Mouse (Mus musculus) heart, adult 18-20 months (tissue): ENCODE results near the gene Gtse1. TPM values are rescaled to one million over a fixed set of nuclear protein-coding genes. Genes with fewer than 3 reads are reported as not detected.

Experiments used
- DNase-seq, 2 experiments: peaks; one replicate each; pipeline ENCODE4 v3.0.0; 2021 to 2022; ENCODE audit warnings: mixed read lengths in 1 of 2
- total RNA-seq, 2 experiments: library from RNA; stranded (reverse); gene quantifications; 2 replicates each; pipeline ENCODE4 v1.2.3; 2021

Gene Gtse1
- total RNA-seq, 2 experiments from 2014 or later, result 0.54 to 0.60 TPM

DNA sequence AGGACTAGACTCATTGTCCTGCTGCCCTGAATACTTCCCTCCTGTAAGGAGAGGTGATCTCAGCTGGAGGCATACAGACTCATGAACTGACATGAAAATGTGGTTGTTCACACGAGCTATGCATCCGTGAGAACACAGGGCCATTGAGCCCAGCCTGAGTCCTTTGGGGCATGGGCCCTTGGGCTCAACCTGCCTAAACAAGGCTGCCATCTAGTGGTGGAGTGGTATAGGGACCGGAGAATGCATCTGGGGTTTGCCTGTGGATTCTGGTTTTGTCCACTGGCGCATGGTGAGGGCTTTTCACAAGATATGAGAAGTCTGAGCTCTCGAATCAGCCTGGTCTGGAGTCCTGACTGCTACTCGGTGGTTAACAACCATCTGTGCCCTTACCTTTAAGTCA lies 8.2 kb downstream of the Gtse1 start:
- peak; percentile 70 to 86 for DNase-seq

DNA sequence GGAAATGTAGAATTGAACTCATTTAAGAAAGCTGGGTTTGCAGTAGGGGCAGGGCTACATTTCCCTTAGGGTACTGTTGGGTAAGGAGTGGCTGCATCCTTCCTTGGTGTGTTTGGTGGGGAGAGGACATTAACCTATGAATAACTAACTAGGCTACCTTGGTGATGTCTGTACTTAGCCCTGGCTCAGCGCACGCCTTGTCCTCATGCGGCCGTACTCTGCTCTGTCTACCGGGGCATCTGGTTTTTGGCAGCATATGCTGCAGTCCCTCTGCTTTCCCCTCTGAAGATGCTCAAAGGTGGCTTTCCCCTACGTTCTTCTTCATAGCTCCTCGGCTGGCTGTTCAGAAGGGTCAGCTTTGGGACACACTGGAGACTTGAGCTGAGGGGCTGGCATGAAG lies 17.8 kb downstream of the Gtse1 start:
- no peak for DNase-seq

DNA sequence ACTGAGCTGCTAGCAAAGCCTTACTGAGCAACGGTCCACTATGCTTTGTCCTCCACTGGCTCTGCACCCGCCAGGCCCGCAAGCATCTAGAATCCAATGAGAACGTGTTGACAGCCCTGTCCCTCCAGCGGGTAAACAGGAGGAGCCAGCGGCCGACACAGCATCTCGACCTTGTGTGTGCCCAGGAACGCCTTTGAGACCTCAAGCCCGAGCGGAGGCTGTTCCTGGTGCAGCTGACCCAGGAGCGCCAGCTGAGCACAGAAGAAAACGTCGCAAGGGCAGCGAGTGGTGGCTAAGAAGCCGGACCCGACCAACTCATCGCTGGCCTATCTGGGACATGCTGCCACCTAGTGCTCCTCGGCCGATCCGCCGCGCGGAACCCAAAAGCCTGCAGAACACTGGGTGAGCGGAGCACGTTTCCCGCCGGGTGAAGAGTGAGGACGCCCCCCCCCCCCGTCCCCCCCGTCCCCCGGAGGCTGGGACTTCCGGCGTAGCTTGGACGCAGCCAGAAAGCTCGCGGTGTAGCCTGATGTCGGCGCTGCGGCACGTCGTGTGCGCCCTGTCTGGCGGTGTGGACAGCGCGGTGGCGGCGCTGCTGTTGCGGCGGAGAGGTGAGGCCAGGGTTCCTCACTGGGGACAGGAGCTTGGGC lies 19.4 kb downstream of the Gtse1 start, which contains the start of gene Trmu:
Gene Trmu, plus strand, starts transcription at position 465 of the 650 bp plus-strand sequence.
- DNase-seq, result peak; percentile 92 to 94

DNA sequence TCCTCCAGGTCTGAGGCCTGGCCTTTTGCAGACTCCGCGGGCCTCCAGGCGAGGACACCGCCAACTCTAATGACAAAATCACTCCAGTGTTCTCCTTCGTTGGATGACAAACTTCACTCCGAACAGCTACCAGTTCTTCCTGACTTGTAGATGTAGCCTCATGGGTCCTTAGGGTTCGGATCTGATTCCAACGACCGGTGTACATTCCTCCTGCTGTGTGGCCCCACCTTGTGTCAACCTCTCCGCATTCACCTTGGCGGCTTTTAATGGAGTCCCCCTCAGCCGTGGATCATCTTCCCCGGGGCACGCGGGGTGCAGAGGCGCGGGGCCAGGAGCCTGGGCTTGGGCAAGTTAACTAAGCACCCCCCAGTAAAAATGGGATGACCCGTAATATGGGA lies 20.0 kb downstream of the Gtse1 start:
- no peak for DNase-seq

DNA sequence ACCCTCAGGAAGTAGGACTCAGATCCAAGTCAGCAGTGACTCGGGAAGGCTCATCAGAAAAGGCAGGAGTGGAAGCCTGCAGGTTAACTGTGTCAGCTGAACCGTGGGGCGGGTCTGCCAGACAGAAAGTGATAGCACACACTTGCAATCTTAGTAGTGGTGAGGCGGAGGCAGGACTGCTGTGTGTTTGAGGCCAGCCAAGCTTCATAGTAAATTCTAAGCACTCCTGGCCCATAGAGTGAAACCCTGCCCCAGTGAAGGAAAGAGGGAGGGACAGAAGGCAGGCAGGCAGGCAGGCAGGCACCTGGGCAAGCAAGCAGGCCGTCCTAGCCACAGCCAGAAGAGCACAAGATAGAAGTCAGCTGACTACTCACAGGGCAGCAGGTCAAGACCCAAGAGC lies 26.1 kb downstream of the Gtse1 start:
- peak in 1 of 2 experiments; percentile 12 for DNase-seq

DNA sequence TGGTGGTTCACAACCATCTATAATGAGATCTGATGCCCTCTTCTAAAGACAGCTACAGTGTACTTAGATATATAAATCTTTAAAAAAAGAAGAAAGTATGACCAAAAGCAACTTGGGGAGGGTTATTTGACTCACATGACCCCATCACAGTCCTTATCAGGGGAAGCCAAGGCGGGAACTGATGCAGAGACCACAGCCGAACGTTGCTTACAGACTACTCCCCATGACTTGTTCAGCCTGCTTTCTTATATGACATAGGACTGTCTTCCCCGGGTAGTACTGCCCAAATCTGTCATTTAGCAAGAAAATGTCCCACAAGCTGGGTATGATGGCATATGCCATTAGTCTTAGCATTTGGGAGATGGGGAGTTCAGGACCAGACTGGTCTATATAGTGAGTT lies 29.7 kb downstream of the Gtse1 start:
- DNase-seq, result no peak

DNA sequence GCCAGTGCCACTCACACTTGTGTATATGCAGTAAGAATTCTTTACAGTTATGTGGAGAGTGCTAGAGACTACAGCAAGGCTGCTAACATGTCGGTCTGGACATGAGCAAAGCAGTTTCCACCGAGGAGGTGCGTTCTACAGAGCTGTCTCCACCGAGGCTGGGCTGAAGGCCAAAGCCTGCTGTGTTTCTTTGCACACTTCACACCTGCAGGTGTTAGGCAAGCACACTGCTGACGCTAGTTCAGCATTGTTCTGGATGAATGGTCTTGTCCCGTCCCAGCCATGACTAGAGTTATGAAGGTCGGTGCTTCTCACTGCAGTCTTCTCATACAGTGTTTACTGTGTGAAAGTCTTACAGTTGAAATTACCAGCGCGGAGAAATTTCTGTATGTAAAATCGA lies 32.4 kb downstream of the Gtse1 start:
- no peak for DNase-seq

DNA sequence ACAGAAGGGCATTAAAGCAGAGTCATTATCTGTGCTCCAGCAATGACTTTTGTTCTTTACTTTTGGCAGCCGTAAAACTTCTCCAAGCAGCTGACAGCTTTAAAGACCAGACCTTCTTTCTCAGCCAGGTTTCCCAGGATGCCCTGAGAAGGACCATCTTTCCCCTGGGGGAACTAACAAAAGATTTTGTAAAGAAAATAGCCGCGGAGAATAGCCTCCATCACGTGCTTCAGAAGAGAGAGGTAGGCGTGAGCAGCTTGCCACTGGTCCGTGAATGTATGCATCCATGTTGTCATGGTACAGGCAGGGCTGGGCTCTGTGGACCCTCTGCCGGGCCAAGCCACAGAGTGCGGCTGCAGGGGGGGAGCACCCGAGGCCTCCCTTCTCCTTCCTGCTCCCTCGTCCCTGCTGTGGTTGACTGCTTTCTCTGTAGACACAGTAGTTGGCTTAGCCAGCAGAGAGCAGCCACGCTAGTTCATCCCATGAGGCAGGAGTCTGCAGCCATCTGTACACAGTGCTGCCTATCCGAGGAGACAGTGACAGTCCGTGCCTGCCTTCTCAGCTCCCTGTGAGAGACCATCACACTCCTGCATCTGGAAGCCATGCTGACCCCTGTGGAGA lies 33.1 kb downstream of the Gtse1 start:
- no peak for DNase-seq

DNA sequence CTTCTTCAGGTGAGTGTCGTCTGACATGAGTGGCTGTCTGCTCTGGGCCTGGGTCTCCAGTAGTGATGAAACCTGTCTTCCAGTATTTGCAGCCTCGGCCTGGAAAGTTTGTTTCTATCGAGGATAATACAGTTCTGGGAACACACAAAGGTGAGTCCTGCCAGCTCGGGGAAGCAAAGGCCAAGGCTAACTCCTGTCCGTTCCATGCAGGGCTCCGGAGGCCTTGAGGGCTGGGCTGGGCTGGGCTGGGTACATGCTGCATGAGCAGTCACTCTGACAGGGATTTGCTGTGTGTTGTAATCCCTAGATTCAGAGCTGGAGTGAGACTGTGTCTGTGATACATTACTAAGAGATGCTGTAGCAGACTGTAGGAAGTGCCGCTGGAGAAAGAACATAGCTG lies 34.3 kb downstream of the Gtse1 start:
- no peak for DNase-seq

DNA sequence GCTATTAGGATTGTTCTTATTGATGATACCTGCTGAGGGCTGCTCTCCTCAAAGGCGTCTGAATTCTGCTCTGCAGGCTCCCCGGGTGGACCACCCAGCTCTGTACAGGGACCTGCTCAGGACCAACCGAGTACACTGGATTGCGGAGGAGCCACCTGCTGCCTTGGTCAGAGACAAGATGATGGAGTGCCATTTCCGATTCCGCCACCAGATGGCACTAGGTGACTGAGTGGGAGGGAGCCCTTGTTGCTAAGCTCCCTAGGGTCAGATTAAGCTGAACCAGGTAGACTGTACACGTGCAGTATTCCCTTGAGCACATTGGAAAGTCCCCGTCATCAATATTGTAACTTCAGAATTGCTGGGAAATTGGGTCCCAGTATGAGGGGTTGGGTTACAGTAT lies 36.7 kb downstream of the Gtse1 start:
- DNase-seq, result peak; percentile 53 to 92

DNA sequence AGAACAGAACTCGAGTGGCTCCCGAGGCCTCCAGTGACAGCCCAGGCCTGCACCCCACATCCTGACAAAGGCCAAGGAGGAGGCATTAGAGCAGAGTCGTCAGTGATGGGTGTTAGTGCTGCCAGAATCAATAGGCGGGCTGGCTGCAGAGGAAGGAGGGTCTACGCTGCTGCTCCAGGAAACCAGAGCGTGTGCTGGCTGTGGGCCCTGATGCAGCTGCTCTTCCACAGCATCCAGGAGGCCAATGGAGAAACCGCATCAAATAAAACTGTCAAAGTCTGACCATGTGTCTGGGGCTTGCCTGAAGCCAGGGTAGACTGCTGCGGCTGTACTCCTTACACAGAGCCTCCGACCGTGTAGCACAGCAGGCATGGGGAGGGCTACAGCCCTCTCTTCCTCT lies 37.6 kb downstream of the Gtse1 start:
- DNase-seq, result no peak

DNA sequence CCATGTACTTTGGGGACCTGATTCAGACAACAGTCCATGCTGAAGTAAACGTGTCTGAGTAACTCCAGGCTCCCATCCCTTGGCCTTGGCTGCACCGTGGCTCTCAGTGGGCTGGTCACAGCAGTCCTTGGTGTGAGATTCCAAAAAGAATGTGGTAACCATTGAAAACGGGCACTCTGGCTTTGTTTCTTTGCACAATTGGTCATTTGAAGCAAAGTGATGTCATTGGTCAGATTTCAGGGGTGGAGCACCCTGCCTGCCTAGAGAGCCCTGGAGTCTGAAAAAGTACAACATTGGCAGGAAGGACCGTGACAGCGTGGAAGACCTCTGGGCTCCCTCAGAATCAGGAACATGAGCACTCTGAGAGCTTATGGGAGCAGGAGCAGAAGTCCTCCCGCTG lies 39.9 kb downstream of the Gtse1 start:
- no peak for DNase-seq

DNA sequence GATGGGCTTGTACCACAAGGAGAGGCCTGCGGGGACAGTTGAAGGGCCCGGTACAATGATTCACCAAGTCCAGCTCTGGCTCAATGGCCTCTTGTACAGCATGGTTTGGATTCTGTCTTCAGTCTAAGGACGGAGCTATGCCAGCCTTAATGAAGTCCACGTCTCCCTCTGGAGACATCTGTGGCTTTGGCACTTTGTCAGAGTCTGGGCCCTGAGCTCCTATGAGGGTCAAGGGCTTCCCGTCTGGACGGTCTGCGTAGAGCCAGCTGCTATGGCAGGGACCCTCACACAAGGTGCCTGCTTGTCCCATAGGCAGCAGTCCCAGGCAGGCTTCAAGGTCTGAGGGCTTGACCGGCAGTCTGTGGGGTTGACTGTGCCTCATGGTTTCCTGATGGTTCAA lies 40.8 kb downstream of the Gtse1 start:
- DNase-seq, result no peak

DNA sequence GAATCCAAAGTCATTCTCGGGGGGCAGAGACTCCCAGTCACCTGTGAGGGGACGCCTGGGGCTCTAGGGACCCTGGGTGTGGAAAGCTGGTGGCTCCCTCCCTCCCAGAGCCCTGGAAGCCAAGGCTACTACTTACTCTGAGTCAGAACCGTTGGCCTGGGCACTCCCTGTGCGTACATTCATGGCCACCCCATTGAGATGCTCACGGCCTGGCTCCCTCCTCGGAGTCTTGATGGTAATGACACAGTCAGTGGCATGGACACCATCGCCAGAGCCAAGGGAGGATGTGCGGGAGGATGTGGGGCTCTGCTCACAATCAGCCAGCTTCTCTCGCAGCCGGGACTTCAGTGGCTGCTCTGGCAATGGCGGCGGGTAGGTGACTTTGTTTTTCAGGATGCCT lies 41.3 kb downstream of the Gtse1 start:
- DNase-seq, result no peak

DNA sequence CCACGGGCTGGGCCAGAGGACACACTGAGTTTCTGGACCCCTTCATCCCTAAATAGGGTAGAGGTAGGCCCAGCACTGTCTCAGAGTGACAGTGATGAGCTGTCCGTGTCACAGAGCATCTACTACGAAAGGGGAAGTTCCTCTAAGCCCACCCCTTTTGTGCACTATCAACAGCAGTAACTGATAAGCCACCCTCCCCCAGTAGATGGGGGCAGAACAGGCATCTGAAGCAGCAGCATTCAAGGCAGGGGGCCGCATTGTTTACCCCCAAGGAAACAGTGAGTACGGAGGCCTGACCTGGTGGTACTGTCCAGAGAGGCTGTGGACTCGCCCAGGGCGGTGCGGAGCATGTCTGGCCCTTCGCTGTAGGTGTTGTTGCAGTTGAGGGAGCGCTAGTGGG lies 43.0 kb downstream of the Gtse1 start:
- no peak for DNase-seq

DNA sequence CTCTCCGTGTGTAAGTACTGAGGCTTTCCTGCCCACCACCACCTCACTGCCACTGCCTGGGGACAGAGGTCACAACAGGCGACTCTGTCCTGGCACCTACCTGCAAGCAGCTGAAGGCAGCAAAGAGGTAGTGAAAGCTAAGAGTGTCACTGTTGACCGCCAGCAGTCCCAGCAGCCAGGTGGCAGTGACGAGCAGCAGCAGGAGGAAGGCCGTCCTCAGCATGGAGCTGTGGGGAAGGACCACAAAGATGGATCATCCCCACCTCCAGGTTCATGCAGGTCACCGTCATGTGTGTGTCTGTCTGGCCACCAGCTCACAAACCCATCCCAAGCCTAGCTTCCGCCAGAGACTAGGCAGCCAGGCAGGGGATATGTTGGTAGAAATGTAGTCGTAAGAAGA lies 44.3 kb downstream of the Gtse1 start:
- no peak for DNase-seq

DNA sequence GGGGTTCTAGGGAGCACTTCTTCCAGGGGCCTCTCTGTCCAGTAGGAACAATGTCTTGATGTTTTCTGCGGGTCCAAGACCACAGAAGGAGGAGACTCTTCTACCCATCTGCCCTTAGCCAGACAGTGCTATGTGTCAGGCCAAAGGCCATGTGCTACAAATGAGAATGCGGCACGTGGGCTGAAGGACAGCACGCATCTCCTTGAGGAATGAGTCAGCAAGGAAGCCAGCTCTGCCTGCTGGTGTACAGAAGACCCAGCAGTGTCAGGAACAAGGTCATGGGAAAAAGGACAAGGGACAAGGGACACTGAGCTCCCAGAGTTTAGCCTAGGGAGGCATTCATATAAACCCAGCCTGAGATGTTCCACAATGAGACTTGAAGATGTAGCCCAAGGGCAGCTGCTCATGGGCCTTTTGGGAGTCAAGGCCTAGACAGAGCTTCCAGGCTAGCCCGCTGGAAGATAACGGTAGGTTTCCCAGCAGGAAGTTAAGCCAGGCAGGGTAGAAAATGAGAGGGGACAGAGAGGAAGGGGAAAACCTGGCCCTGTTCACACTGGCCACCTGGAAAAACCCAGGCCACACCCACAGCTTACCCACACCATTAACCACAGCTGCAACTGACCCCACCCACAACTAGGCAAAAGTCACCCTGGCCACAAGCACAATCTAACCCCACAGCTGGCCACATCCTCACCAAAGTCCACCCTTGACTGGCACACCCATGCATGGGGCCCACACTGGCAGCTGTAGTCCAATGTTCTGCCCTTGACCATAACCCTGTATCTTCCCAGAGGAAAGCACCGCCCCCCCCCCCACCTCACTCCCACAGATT lies 49.3 kb downstream of the Gtse1 start:
- no peak for DNase-seq

DNA sequence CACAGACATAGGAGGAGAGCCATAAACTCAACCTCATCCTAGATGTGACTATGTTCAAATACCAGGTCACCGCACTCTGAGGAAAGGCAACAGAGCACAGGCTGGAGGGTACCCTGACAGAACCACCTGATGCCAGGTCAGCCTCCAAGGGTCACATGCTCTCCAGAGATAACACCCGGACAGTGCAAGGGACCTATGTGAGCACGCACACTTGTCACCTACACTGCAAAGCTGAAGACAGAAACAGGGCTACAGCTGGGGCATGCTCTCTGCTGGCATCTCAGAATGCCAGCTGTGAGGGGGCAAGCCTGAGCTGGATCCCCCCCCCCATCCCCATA lies 49.9 kb downstream of the Gtse1 start:
- no peak for DNase-seq

DNA sequence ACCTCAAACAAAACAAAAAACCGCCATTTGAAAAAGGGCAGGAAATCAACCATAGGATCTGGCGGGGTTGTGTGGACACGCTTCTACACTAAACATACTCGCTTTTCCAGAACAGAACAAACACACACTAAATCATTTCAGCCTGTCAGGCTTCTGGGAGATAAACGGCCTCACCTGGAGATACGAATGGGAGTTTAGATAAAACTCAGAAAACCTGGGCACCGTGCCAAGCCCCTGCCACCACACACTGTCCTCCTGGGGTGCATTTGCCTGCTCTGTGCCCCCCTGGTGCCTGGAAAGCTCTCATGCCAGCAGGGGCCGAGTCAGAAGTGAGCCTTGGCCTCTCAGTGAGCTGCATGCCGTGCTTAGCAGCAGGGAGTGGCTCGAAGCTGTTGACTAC lies 50.4 kb downstream of the Gtse1 start:
- DNase-seq, result no peak

DNA sequence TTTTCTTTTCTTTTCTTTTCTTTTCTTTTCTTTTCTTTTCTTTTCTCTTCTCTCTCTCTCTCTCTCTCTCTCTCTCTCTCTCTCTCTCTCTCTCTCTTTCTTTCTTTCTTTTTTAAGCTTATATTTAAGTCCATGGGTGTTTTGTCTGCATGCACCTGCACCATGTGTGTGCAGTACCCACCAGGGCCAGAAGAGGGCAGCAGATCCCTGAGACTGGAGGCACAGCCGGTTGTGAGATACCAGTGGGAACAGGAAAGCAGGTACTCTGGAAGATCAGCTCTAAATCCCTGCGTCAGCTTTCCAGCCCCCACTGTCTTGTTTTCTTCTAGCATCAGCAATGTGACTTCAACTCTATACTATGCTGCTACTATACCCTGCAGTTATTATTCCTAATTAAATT lies 54.1 kb downstream of the Gtse1 start:
- peak in 1 of 2 experiments; percentile 61 for DNase-seq

DNA sequence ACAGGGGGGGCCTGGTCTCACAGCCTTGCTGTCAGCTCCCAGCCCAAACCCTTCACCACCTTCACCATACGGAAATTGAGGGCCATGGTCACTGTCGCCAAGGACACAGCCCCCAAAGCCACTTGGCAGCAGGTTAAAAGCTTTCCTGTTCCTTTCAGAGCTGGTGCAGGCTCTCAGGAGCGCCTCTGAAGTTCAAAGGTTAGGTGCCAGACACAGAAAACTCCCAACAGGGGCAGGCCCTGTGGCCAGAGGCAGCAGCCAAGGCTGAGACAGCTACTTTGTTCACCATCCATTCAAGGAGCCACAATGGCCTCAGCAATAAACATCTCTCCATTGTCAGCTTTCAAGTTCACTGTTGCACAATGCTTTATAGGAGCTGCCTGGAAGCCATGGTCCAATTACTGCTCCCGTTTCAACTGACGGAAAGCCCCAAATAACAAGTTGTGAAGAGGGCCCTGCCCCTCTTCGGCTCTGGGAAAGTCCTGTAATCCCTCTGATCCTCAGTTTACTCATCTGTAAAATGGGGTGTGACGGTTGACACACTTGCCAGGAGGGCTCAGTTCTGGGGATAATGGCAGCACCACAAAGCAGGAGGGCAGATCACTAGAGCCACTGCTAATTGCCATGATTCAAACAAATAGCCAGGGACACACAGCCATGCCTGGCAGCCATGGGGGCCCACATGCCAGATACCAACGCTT lies 59.8 kb downstream of the Gtse1 start:
- DNase-seq, result no peak

DNA sequence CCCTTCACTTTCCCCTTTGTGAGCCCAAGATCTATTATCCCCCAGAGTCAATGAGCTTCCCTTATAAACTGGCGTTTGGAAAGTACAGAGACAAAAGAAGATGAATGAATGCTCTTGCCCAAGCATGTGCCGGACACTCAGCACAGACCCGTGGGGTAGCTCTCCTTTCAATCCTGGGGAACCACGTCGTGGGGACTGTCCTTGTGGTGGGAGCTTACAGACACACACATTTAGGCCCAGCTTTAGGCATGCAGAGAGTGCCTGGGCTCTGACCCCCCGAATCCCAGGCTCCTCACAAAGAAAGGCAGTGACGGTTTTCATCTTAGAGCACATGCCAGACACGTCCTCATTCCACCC lies 60.3 kb downstream of the Gtse1 start:
- DNase-seq, result no peak

DNA sequence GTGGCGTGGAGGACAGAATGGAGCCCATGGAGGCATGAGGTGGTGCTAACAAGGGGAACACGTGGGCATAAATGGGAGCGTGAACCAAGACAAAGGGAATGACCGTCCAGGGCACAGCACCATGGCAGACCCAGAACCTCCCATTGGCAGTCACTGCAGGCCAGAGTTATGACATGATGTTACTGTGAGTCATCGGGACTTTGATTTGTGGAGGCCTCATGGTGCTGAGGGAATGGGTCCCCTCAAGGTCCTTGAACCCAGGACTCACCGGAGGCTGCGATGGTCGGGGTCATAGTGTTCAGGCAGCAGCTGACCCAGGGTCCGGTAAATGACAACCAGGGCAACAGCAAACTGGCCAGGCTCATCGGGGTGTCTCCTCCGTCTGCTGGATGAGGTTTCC lies 62.3 kb downstream of the Gtse1 start:
- no peak for DNase-seq
